9 mouse cellular contexts compared by ENCODE assay signal in the genomic region with DNA sequence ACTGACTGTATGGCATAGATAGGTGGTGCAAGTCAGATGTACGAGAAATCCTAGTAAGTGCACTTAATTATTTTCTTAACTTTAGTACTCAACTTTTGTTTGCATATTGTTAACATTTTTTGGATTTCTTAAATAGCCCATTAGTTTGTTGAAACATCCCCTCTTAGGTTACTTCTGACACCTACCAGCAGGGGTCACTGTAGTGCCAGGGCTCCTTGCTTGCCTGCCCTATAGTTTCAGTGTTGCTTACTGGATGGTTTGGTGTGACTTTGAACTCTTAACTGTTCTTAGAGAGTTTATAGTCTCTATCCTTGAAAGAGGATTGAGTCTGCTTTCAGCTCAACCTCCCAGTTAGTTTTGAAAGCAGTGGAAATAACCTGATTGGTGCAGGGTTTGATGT. TPM values are rescaled to one million over a fixed set of nuclear protein-coding genes. Genes with fewer than 3 reads are reported as not detected.
DNase-seq lines count a peak whose midpoint lies in the region; TF ChIP-seq lines count a peak whose summit lies in the region.
"Had no signal": no experiment of that assay in that cellular context is flagged by ENCODE, and none has a peak within 500 bp of the region (broad histone marks: within the 10 kb centered on the region; RNA-seq: fewer than 3 reads in every experiment).

No protein-coding gene starts in this region.

- 30% methylated on average over 1 of the region's 1 CpGs for WGBS in heart, adult 2 months

- H3K79me2 ChIP-seq in heart, adult 2 months (replicated peaks; ENCODE audit: control insufficient read depth, insufficient read depth, low read length), result no peaks in the 10 kb centered on the region; the same call in 1 of the 2 replicates

- no peak overlapping the region for H3K9ac ChIP-seq in heart, adult 2 months (ENCODE audit: low read depth, low read length)

- no peak for TF ChIP-seq POLR2A in heart, adult 2 months (IDR thresholded peaks at IDR 0.05; ENCODE audit: insufficient read depth, low read depth, low read length)

- peak; percentile 99; the same call in 1 of the 2 replicates for TF ChIP-seq CTCF in heart, adult 2 months (IDR thresholded peaks at IDR 0.05)
- peak; percentile 92 for TF ChIP-seq CTCF in E14TG2a.4 (conservative IDR thresholded peaks at IDR 0.05; ENCODE audit: low read length)

- 0 out of 2 replicates have a peak, but pooled peaks have one; percentile 34 for TF ChIP-seq EP300 in heart, adult 2 months (IDR thresholded peaks at IDR 0.05; ENCODE audit: insufficient read depth, low read depth, low read length)

- no peaks in the 10 kb centered on the region for H3K9me3 ChIP-seq in E14TG2a.4 (ENCODE audit: low read length)

- peak; percentile 51 to 62 for DNase-seq in heart, adult 2 months
- no peak for DNase-seq in heart, postnatal 25 days (ENCODE audit: low spot score)
- peak; percentile 41 for DNase-seq in c-Kit-negative CD71-positive TER-119-positive erythroid progenitor cells, embryonic 14.5 days (ENCODE audit: low read depth, low spot score)
- peak; percentile 29 for DNase-seq in fibroblast of lung, adult 2 months (ENCODE audit: low read depth)
- peak; percentile 18 to 71 for DNase-seq in layer of hippocampus, adult 18-20 months (ENCODE audit: low spot score in 2 of 2)
- peak; percentile 40 to 77 for DNase-seq in lung, postnatal 4 days
- DNase-seq in spleen, postnatal 14 days (ENCODE audit: low spot score in 2 of 2), result peak; percentile 20 to 63

- no peaks in the 10 kb centered on the region for H3K4me1 ChIP-seq in heart, adult 2 months (ENCODE audit: control insufficient read depth, insufficient read depth, low read length)
- peaks cover 7% of the 10 kb centered on the region for H3K4me1 ChIP-seq in E14TG2a.4 (replicated peaks; ENCODE audit: low read depth, low read length)

- no peaks in the 10 kb centered on the region for H3K27me3 ChIP-seq in heart, adult 2 months (ENCODE audit: control insufficient read depth, insufficient read depth, low read length)
- H3K27me3 ChIP-seq in E14TG2a.4 (ENCODE audit: insufficient read depth, low read length), result no peaks in the 10 kb centered on the region

- no peaks in the 10 kb centered on the region for H3K36me3 ChIP-seq in heart, adult 2 months (ENCODE audit: control insufficient read depth, insufficient read depth, low read length)
- H3K36me3 ChIP-seq in E14TG2a.4 (ENCODE audit: insufficient read depth, low read length), result peaks cover 43% of the 10 kb centered on the region

- no peak overlapping the region for H3K4me3 ChIP-seq in heart, adult 2 months
- H3K4me3 ChIP-seq in E14TG2a.4 (replicated peaks; ENCODE audit: low read length), result no peak overlapping the region

- intact Hi-C loops in heart, adult 2 months (cut with DNase I), result loop anchor here (1.0 to 2.0 kb wide), 2 partner anchors 81 to 187 kb away; no protein-coding TSS in a partner anchor
- intact Hi-C loops in heart, postnatal 25 days (cut with DNase I), result loop anchor here (1.0 to 2.0 kb wide), 4 partner anchors 81 to 279 kb away; no protein-coding TSS in a partner anchor

- no peak overlapping the region for H3K27ac ChIP-seq in heart, adult 2 months
- H3K27ac ChIP-seq: macrophage had no signal

RNA-seq across cellular contexts. Expression of a gene that starts 51.6 kb away (rescaled TPM):
- 10 to 100 TPM; 30.7 to 30.8 TPM for total RNA-seq in heart, adult 2 months (2021)
- polyA plus RNA-seq in heart, adult 2 months (2012; rRNA removed), result 4.7 and 9.8 TPM in 2 replicates
- total RNA-seq in heart, postnatal 25 days (2021), result 10 to 100 TPM; 34.1 to 37.6 TPM
- 10 to 100 TPM; 33.5 to 36.3 TPM for total RNA-seq in layer of hippocampus, adult 18-20 months (2021)

RNA-seq across cellular contexts. Expression of a gene that starts 54.8 kb away (rescaled TPM):
- 10 to 100 TPM; 13.2 to 17.5 TPM for total RNA-seq in heart, adult 2 months (2021)
- 11.1 and 17.2 TPM in 2 replicates for polyA plus RNA-seq in heart, adult 2 months (2012; rRNA removed)
- 10 to 100 TPM; 14.7 to 15.4 TPM for total RNA-seq in heart, postnatal 25 days (2021)
- total RNA-seq in layer of hippocampus, adult 18-20 months (2021), result 10 to 100 TPM; 13.3 to 14.6 TPM
